Mouse (Mus musculus): ENCODE results near the gene Nrg4. TPM values are rescaled to one million over a fixed set of nuclear protein-coding genes. Genes with fewer than 3 reads are reported as not detected.
"Not testable (repeated sequence)": the region's sequence is repeated elsewhere in the genome, so short reads cannot be mapped to it uniquely, and the experiment has no call there.

The Nrg4 gene
- polyA plus RNA-seq, 1 experiment from 2014 or later, result 1.3 TPM

- no peaks in the 10 kb centered on the region for H3K36me3 ChIP-seq (ENCODE audit: control insufficient read depth, insufficient read depth, low read length)
- no peak overlapping the region for H3K4me3 ChIP-seq (ENCODE audit: low read length)
- H3K27ac ChIP-seq (ENCODE audit: low read depth, low read length), result no peak overlapping the region
- H3K4me1 ChIP-seq (ENCODE audit: control insufficient read depth, insufficient read depth, low read length), result no peaks in the 10 kb centered on the region
- no peak for ATAC-seq (ENCODE audit: low FRiP score, low TSS enrichment)
- no peaks in the 10 kb centered on the region for H3K27me3 ChIP-seq (ENCODE audit: control insufficient read depth, insufficient read depth, low read length)
- H3K9me3 ChIP-seq (ENCODE audit: control insufficient read depth, low read length), result no peaks in the 10 kb centered on the region
- WGBS, result 37% methylated on average over 5 of the region's 5 CpGs
- no peak overlapping the region for H3K9ac ChIP-seq (ENCODE audit: low read depth, low read length)
- no peak overlapping the region for H3K4me2 ChIP-seq (replicated peaks; ENCODE audit: low read depth, low read length)
Measured at GRCm38 (mm10) chr9:55271960-55272560, 54.6 kb downstream of the Nrg4 start.

- Histone ChIP-seq H3K27ac (ENCODE audit: low read depth, low read length) (no peak overlapping the region), H3K4me1 (ENCODE audit: control insufficient read depth, insufficient read depth, low read length) (no peaks in the 10 kb centered on the region), H3K4me2 (replicated peaks; ENCODE audit: low read depth, low read length) (no peak overlapping the region), H3K9ac (ENCODE audit: low read depth, low read length) (no peak overlapping the region), H3K4me3 (ENCODE audit: low read length) (no peak overlapping the region), H3K9me3 (ENCODE audit: control insufficient read depth, low read length) (no peaks in the 10 kb centered on the region), H3K36me3 (ENCODE audit: control insufficient read depth, insufficient read depth, low read length) (no peaks in the 10 kb centered on the region), H3K27me3 (ENCODE audit: control insufficient read depth, insufficient read depth, low read length) (no peaks in the 10 kb centered on the region)
- no peak for ATAC-seq (ENCODE audit: low FRiP score, low TSS enrichment)
- WGBS, result 77% methylated on average over 8 of the region's 8 CpGs
Measured at GRCm38 (mm10) chr9:55264356-55265302, 62.0 kb downstream of the Nrg4 start.

GRCm38 (mm10) chr9:55259741-55260140 lies 66.9 kb downstream of the Nrg4 start:
- no peaks in the 10 kb centered on the region for H3K4me1 ChIP-seq (ENCODE audit: control insufficient read depth, insufficient read depth, low read length)
- H3K4me3 ChIP-seq (ENCODE audit: low read length), result no peak overlapping the region
- H3K4me2 ChIP-seq (replicated peaks; ENCODE audit: low read depth, low read length), result no peak overlapping the region
- no peaks in the 10 kb centered on the region for H3K27me3 ChIP-seq (ENCODE audit: control insufficient read depth, insufficient read depth, low read length)
- WGBS, result 65% methylated on average over 6 of the region's 6 CpGs
- H3K27ac ChIP-seq (ENCODE audit: low read depth, low read length), result no peak overlapping the region
- no peak for ATAC-seq (ENCODE audit: low FRiP score, low TSS enrichment)
- no peak overlapping the region for H3K9ac ChIP-seq (ENCODE audit: low read depth, low read length)
- H3K36me3 ChIP-seq (ENCODE audit: control insufficient read depth, insufficient read depth, low read length), result no peaks in the 10 kb centered on the region
- H3K9me3 ChIP-seq (ENCODE audit: control insufficient read depth, low read length), result no peaks in the 10 kb centered on the region

- Histone ChIP-seq H3K27me3 (ENCODE audit: control insufficient read depth, insufficient read depth, low read length) (no peaks in the 10 kb centered on the region), H3K4me3 (ENCODE audit: low read length) (no peak overlapping the region), H3K9ac (ENCODE audit: low read depth, low read length) (no peak overlapping the region), H3K4me2 (replicated peaks; ENCODE audit: low read depth, low read length) (no peak overlapping the region), H3K36me3 (ENCODE audit: control insufficient read depth, insufficient read depth, low read length) (no peaks in the 10 kb centered on the region), H3K9me3 (ENCODE audit: control insufficient read depth, low read length) (no peaks in the 10 kb centered on the region), H3K27ac (ENCODE audit: low read depth, low read length) (no peak overlapping the region), H3K4me1 (ENCODE audit: control insufficient read depth, insufficient read depth, low read length) (no peaks in the 10 kb centered on the region)
- no peak for ATAC-seq (ENCODE audit: low FRiP score, low TSS enrichment)
- 87% methylated on average over 2 of the region's 2 CpGs for WGBS
Measured at GRCm38 (mm10) chr9:55257105-55257504, 69.5 kb downstream of the Nrg4 start.

GRCm38 (mm10) chr9:55255604-55256003 lies 71.0 kb downstream of the Nrg4 start:
- ATAC-seq (ENCODE audit: low FRiP score, low TSS enrichment), result no peak
- Histone ChIP-seq H3K27ac (ENCODE audit: low read depth, low read length) (no peak overlapping the region), H3K4me3 (ENCODE audit: low read length) (no peak overlapping the region), H3K9ac (ENCODE audit: low read depth, low read length) (no peak overlapping the region), H3K4me1 (ENCODE audit: control insufficient read depth, insufficient read depth, low read length) (no peaks in the 10 kb centered on the region), H3K27me3 (ENCODE audit: control insufficient read depth, insufficient read depth, low read length) (no peaks in the 10 kb centered on the region), H3K4me2 (replicated peaks; ENCODE audit: low read depth, low read length) (no peak overlapping the region), H3K36me3 (ENCODE audit: control insufficient read depth, insufficient read depth, low read length) (no peaks in the 10 kb centered on the region), H3K9me3 (ENCODE audit: control insufficient read depth, low read length) (no peaks in the 10 kb centered on the region)
- 62% methylated on average over 4 of the region's 4 CpGs for WGBS

- no peaks in the 10 kb centered on the region for H3K9me3 ChIP-seq (ENCODE audit: control insufficient read depth, low read length)
- H3K27me3 ChIP-seq (ENCODE audit: control insufficient read depth, insufficient read depth, low read length), result no peaks in the 10 kb centered on the region
- H3K36me3 ChIP-seq (ENCODE audit: control insufficient read depth, insufficient read depth, low read length), result no peaks in the 10 kb centered on the region
- no peak overlapping the region for H3K4me3 ChIP-seq (ENCODE audit: low read length)
- no peak overlapping the region for H3K27ac ChIP-seq (ENCODE audit: low read depth, low read length)
- no peak overlapping the region for H3K9ac ChIP-seq (ENCODE audit: low read depth, low read length)
- WGBS, result 92% methylated on average over 5 of the region's 5 CpGs
- ATAC-seq (ENCODE audit: low FRiP score, low TSS enrichment), result no peak
- H3K4me1 ChIP-seq (ENCODE audit: control insufficient read depth, insufficient read depth, low read length), result no peaks in the 10 kb centered on the region
- H3K4me2 ChIP-seq (replicated peaks; ENCODE audit: low read depth, low read length), result no peak overlapping the region
Measured at GRCm38 (mm10) chr9:55255056-55255455, 71.6 kb downstream of the Nrg4 start.

- Histone ChIP-seq H3K9ac (ENCODE audit: low read depth, low read length) (no peak overlapping the region), H3K4me2 (replicated peaks; ENCODE audit: low read depth, low read length) (no peak overlapping the region), H3K36me3 (ENCODE audit: control insufficient read depth, insufficient read depth, low read length) (no peaks in the 10 kb centered on the region), H3K9me3 (ENCODE audit: control insufficient read depth, low read length) (no peaks in the 10 kb centered on the region), H3K4me3 (ENCODE audit: low read length) (no peak overlapping the region), H3K27ac (ENCODE audit: low read depth, low read length) (no peak overlapping the region), H3K4me1 (ENCODE audit: control insufficient read depth, insufficient read depth, low read length) (no peaks in the 10 kb centered on the region), H3K27me3 (ENCODE audit: control insufficient read depth, insufficient read depth, low read length) (no peaks in the 10 kb centered on the region)
- WGBS, result 68% methylated on average over 1 of the region's 1 CpGs
- no peak for ATAC-seq (ENCODE audit: low FRiP score, low TSS enrichment)
Measured at GRCm38 (mm10) chr9:55253849-55254248, 72.8 kb downstream of the Nrg4 start.

- not testable (repeated sequence) for H3K27ac ChIP-seq (ENCODE audit: low read depth, low read length); H3K9ac ChIP-seq (ENCODE audit: low read depth, low read length); ATAC-seq (ENCODE audit: low FRiP score, low TSS enrichment); H3K27me3 ChIP-seq (ENCODE audit: control insufficient read depth, insufficient read depth, low read length); H3K9me3 ChIP-seq (ENCODE audit: control insufficient read depth, low read length); H3K4me1 ChIP-seq (ENCODE audit: control insufficient read depth, insufficient read depth, low read length); H3K4me2 ChIP-seq (replicated peaks; ENCODE audit: low read depth, low read length); H3K4me3 ChIP-seq (ENCODE audit: low read length); H3K36me3 ChIP-seq (ENCODE audit: control insufficient read depth, insufficient read depth, low read length)
- 60% methylated on average over 2 of the region's 2 CpGs for WGBS
Measured at GRCm38 (mm10) chr9:55252097-55252496, 74.5 kb downstream of the Nrg4 start.

- no peak for ATAC-seq (ENCODE audit: low FRiP score, low TSS enrichment)
- Histone ChIP-seq H3K9me3 (ENCODE audit: control insufficient read depth, low read length) (no peaks in the 10 kb centered on the region), H3K4me1 (ENCODE audit: control insufficient read depth, insufficient read depth, low read length) (no peaks in the 10 kb centered on the region), H3K27me3 (ENCODE audit: control insufficient read depth, insufficient read depth, low read length) (no peaks in the 10 kb centered on the region), H3K36me3 (ENCODE audit: control insufficient read depth, insufficient read depth, low read length) (no peaks in the 10 kb centered on the region), H3K9ac (ENCODE audit: low read depth, low read length) (no peak overlapping the region), H3K27ac (ENCODE audit: low read depth, low read length) (no peak overlapping the region), H3K4me3 (ENCODE audit: low read length) (no peak overlapping the region), H3K4me2 (replicated peaks; ENCODE audit: low read depth, low read length) (no peak overlapping the region)
- 74% methylated on average over 6 of the region's 6 CpGs for WGBS
Measured at GRCm38 (mm10) chr9:55250595-55251247, 75.9 kb downstream of the Nrg4 start.
